Mouse (Mus musculus): ENCODE results near the gene Prom2. TPM values are rescaled to one million over a fixed set of nuclear protein-coding genes. Genes with fewer than 3 reads are reported as not detected.
A peak's percentile ranks its signal among the peaks of the same experiment; 100 is the strongest.

Gene Prom2
- 3.4 and 3.5 TPM in 2 replicates for polyA plus RNA-seq (2015; fragmentation: Nextera tagmentation; extraction: Ambion mirVana)

- WGBS = 2% methylated on average over 29 of the region's 29 CpGs
- H3K27me3 ChIP-seq (ENCODE audit: control insufficient read depth, insufficient read depth, low read depth, low read length) = peaks cover 19% of the 10 kb centered on the region; the same call in 1 of the 2 replicates
Measured at GRCm38 (mm10) chr2:127541185-127541584, at the start of gene Prom2. Prom2 (minus strand) TSS chr2:127541467.

GRCm38 (mm10) chr2:127590840-127591239 is 49.6 kb upstream of the Prom2 start:
- ATAC-seq (ENCODE audit: low read depth) = no peak
- Histone ChIP-seq H3K4me2 (ENCODE audit: low read depth, low read length) (no peak overlapping the region), H3K27ac (ENCODE audit: low read length) (no peak overlapping the region), H3K4me1 (replicated peaks; ENCODE audit: control insufficient read depth, insufficient read depth, low read length) (peaks cover 19% of the 10 kb centered on the region), H3K27me3 (ENCODE audit: control insufficient read depth, insufficient read depth, low read depth, low read length) (no peaks in the 10 kb centered on the region), H3K9ac (ENCODE audit: low read length) (no peak overlapping the region), H3K36me3 (ENCODE audit: control insufficient read depth, insufficient read depth, low read length) (peaks cover 13% of the 10 kb centered on the region), H3K9me3 (ENCODE audit: control insufficient read depth, low read length) (no peaks in the 10 kb centered on the region), H3K4me3 (ENCODE audit: low read length) (no peak overlapping the region)
- WGBS = 70% methylated on average over 4 of the region's 4 CpGs

More at GRCm38 (mm10) chr2:127541185-127541584, at the start of gene Prom2:
- Histone ChIP-seq H3K4me3 (ENCODE audit: low read length) (peak within 1 kb of the TSS; percentile 38), H3K4me2 (ENCODE audit: low read depth, low read length) (peak within 1 kb of the TSS; percentile 53), H3K9ac (ENCODE audit: low read length) (peak within 1 kb of the TSS; percentile 34; the same call in 1 of the 2 replicates), H3K9me3 (ENCODE audit: control insufficient read depth, low read length) (no peaks in the 10 kb centered on the region), H3K36me3 (ENCODE audit: control insufficient read depth, insufficient read depth, low read length) (no peaks in the 10 kb centered on the region), H3K4me1 (replicated peaks; ENCODE audit: control insufficient read depth, insufficient read depth, low read length) (0 out of 2 replicates have a peak, but pooled peaks cover 2% of the 10 kb centered on the region), H3K27ac (ENCODE audit: low read length) (no peak within 1 kb of the TSS)
- ATAC-seq (ENCODE audit: low read depth) = peak; percentile 88

GRCm38 (mm10) chr2:127590204-127590603 is 48.9 kb upstream of the Prom2 start:
- Histone ChIP-seq H3K36me3 (ENCODE audit: control insufficient read depth, insufficient read depth, low read length) (peaks cover 10% of the 10 kb centered on the region), H3K4me1 (replicated peaks; ENCODE audit: control insufficient read depth, insufficient read depth, low read length) (peaks cover 19% of the 10 kb centered on the region), H3K27me3 (ENCODE audit: control insufficient read depth, insufficient read depth, low read depth, low read length) (no peaks in the 10 kb centered on the region), H3K27ac (ENCODE audit: low read length) (no peak overlapping the region), H3K9me3 (ENCODE audit: control insufficient read depth, low read length) (no peaks in the 10 kb centered on the region), H3K9ac (ENCODE audit: low read length) (no peak overlapping the region), H3K4me3 (ENCODE audit: low read length) (no peak overlapping the region), H3K4me2 (ENCODE audit: low read depth, low read length) (no peak overlapping the region)
- 67% methylated on average over 15 of the region's 15 CpGs for WGBS
- ATAC-seq (ENCODE audit: low read depth) = no peak

- Histone ChIP-seq H3K9me3 (ENCODE audit: control insufficient read depth, low read length) (no peaks in the 10 kb centered on the region), H3K36me3 (ENCODE audit: control insufficient read depth, insufficient read depth, low read length) (peaks cover 3% of the 10 kb centered on the region; the same call in 1 of the 2 replicates), H3K4me3 (ENCODE audit: low read length) (no peak overlapping the region), H3K4me2 (ENCODE audit: low read depth, low read length) (no peak overlapping the region), H3K27ac (ENCODE audit: low read length) (no peak overlapping the region), H3K9ac (ENCODE audit: low read length) (no peak overlapping the region), H3K4me1 (replicated peaks; ENCODE audit: control insufficient read depth, insufficient read depth, low read length) (peaks cover 22% of the 10 kb centered on the region), H3K27me3 (ENCODE audit: control insufficient read depth, insufficient read depth, low read depth, low read length) (no peaks in the 10 kb centered on the region)
- ATAC-seq (ENCODE audit: low read depth) = no peak
- WGBS = 91% methylated on average over 9 of the region's 9 CpGs
Measured at GRCm38 (mm10) chr2:127588897-127589296, 47.6 kb upstream of the Prom2 start.

- under 1% methylated on average over 22 of the region's 22 CpGs for WGBS
- H3K9me3 ChIP-seq (ENCODE audit: control insufficient read depth, low read length) = no peaks in the 10 kb centered on the region
- peak overlapping the region; percentile 96 for H3K9ac ChIP-seq (ENCODE audit: low read length)
- no peaks in the 10 kb centered on the region; the same call in 1 of the 2 replicates for H3K36me3 ChIP-seq (ENCODE audit: control insufficient read depth, insufficient read depth, low read length)
- H3K27me3 ChIP-seq (ENCODE audit: control insufficient read depth, insufficient read depth, low read depth, low read length) = no peaks in the 10 kb centered on the region
- H3K27ac ChIP-seq (ENCODE audit: low read length) = peak overlapping the region; percentile 93
- H3K4me2 ChIP-seq (ENCODE audit: low read depth, low read length) = peak overlapping the region; percentile 80
- H3K4me1 ChIP-seq (replicated peaks; ENCODE audit: control insufficient read depth, insufficient read depth, low read length) = peaks cover 22% of the 10 kb centered on the region
- H3K4me3 ChIP-seq (ENCODE audit: low read length) = peak overlapping the region; percentile 99
- ATAC-seq (ENCODE audit: low read depth) = peak; percentile 12
Measured at GRCm38 (mm10) chr2:127587514-127587844, 46.2 kb upstream of the Prom2 start.

GRCm38 (mm10) chr2:127586694-127587513 is 45.6 kb upstream of the Prom2 start, which contains the start of the genes Zfp661 and Mrps5:
Zfp661 (minus strand) TSS chr2:127587094.
Mrps5 (plus strand) TSS chr2:127587222.
- H3K36me3 ChIP-seq (ENCODE audit: control insufficient read depth, insufficient read depth, low read length) = no peaks in the 10 kb centered on the region
- H3K9ac ChIP-seq (ENCODE audit: low read length) = peak within 1 kb of the TSS; percentile 96
- H3K27ac ChIP-seq (ENCODE audit: low read length) = peak within 1 kb of the TSS; percentile 93
- H3K4me2 ChIP-seq (ENCODE audit: low read depth, low read length) = peak within 1 kb of the TSS; percentile 80
- ATAC-seq (ENCODE audit: low read depth) = peak; percentile 84
- no peaks in the 10 kb centered on the region for H3K9me3 ChIP-seq (ENCODE audit: control insufficient read depth, low read length)
- 4% methylated on average over 39 of the region's 39 CpGs for WGBS
- no peaks in the 10 kb centered on the region for H3K27me3 ChIP-seq (ENCODE audit: control insufficient read depth, insufficient read depth, low read depth, low read length)
- peak within 1 kb of the TSS; percentile 99 for H3K4me3 ChIP-seq (ENCODE audit: low read length)
- peaks cover 22% of the 10 kb centered on the region for H3K4me1 ChIP-seq (replicated peaks; ENCODE audit: control insufficient read depth, insufficient read depth, low read length)

GRCm38 (mm10) chr2:127584436-127584858 is 43.2 kb upstream of the Prom2 start:
- under 1% methylated on average over 24 of the region's 24 CpGs for WGBS
- peak overlapping the region; percentile 70 for H3K4me3 ChIP-seq (ENCODE audit: low read length)
- peaks cover 17% of the 10 kb centered on the region for H3K4me1 ChIP-seq (replicated peaks; ENCODE audit: control insufficient read depth, insufficient read depth, low read length)
- ATAC-seq (ENCODE audit: low read depth) = peak; percentile 92
- 0 out of 2 replicates have a peak, but pooled peaks cover 3% of the 10 kb centered on the region for H3K36me3 ChIP-seq (ENCODE audit: control insufficient read depth, insufficient read depth, low read length)
- H3K27ac ChIP-seq (ENCODE audit: low read length) = no peak overlapping the region
- H3K9ac ChIP-seq (ENCODE audit: low read length) = peak overlapping the region; percentile 80
- H3K9me3 ChIP-seq (ENCODE audit: control insufficient read depth, low read length) = no peaks in the 10 kb centered on the region
- H3K27me3 ChIP-seq (ENCODE audit: control insufficient read depth, insufficient read depth, low read depth, low read length) = no peaks in the 10 kb centered on the region
- H3K4me2 ChIP-seq (ENCODE audit: low read depth, low read length) = peak overlapping the region; percentile 67

GRCm38 (mm10) chr2:127573322-127573721 is 32.1 kb upstream of the Prom2 start:
- H3K9me3 ChIP-seq (ENCODE audit: control insufficient read depth, low read length) = no peaks in the 10 kb centered on the region

More at GRCm38 (mm10) chr2:127573322-127573721, 32.1 kb upstream of the Prom2 start:
- no peak for ATAC-seq (ENCODE audit: low read depth)
- H3K4me2 ChIP-seq (ENCODE audit: low read depth, low read length) = no peak overlapping the region
- no peaks in the 10 kb centered on the region for H3K36me3 ChIP-seq (ENCODE audit: control insufficient read depth, insufficient read depth, low read length)
- no peak overlapping the region for H3K4me3 ChIP-seq (ENCODE audit: low read length)
- no peaks in the 10 kb centered on the region for H3K27me3 ChIP-seq (ENCODE audit: control insufficient read depth, insufficient read depth, low read depth, low read length)
- H3K9ac ChIP-seq (ENCODE audit: low read length) = no peak overlapping the region
- 50% methylated on average over 1 of the region's 1 CpGs for whole genome bisulfite sequencing
- H3K4me1 ChIP-seq (replicated peaks; ENCODE audit: control insufficient read depth, insufficient read depth, low read length) = no peaks in the 10 kb centered on the region
- H3K27ac ChIP-seq (ENCODE audit: low read length) = no peak overlapping the region
